Mouse (Mus musculus): ENCODE measurements around the gene Gm42957. TPM values are rescaled to one million over a fixed set of nuclear protein-coding genes. Genes with fewer than 3 reads are reported as not detected.

The Gm42957 gene
- polyA plus RNA-seq, 1 experiment: not detected

DNA sequence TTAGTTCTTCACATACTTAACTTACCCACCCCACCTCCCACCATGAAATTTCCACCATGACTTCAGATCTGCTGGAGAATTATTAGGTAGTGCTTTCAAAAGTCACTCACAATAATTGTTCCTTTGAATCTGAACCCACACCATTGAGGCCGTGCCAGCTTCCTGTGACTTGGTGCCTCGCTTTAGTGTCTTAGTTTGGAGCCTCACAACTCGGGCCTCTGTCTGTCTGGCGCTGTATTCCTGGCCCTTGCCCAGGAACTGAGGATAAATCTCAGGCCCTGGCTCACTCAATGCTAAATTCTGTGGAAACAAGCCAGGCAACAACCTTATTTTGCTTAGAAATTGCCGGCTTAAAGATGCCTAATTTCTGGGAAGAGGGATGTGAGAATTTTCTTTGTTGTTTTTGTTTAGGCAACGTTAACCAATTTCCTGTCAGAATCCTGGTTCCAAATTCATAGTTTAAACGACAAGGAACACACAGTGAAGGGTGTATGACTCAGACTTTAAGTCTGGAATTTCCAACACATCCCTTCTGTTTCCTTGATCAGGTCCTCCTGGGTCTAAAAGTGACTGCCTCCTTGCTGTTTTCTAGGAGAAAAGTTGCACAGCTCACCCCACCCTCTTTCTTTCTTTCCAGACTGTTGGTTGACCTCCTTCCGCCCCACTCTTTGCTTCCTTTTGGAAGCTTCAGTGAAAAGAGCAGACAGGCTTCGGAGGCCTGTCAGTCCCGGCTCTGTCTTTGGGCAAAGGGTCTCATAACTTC is 33.2 kb upstream of the Gm42957 start:
- no peak for TF ChIP-seq GATA1 (IDR thresholded peaks at IDR 0.05; ENCODE audit: low read length)

DNA sequence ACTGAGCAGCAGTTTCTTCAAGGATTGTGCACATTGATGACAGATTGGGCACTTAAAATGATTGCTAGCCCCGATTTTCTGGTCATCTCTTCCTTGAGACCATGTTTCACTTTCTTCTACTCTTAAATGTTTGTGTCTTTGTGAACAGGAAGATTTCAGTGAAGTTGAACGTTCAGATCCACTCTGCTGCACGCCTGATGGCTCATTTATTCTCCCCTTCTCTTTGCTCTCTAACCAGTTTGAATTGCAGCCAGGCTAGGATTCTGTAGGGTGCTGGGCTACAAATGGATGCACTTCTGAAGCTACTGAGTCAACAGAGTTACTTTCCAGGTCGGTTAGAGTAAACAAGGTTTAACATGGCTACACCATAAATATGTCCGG is 32.6 kb upstream of the Gm42957 start:
- no peak for TF ChIP-seq GATA1 (IDR thresholded peaks at IDR 0.05; ENCODE audit: low read length)

DNA sequence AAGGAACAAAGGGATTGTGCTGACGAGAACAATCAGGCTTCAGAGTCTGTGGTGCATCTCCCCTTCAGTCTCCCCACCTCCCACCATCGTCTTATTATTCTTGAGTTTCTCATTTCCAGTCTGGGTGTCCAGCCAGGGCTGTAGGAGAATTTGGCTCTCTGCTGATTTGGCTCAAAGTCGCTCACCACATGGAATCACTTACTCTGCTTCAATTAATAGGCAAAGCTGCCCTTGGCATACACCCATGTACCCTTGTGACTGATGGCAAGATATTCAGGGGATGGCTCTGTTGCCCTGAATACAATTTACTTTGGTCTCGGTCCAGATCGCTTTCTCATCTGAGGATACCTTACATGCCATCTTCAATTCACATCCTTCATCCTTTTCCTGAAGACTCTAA is 32.0 kb upstream of the Gm42957 start:
- TF ChIP-seq GATA1 (IDR thresholded peaks at IDR 0.05; ENCODE audit: low read length): no peak

DNA sequence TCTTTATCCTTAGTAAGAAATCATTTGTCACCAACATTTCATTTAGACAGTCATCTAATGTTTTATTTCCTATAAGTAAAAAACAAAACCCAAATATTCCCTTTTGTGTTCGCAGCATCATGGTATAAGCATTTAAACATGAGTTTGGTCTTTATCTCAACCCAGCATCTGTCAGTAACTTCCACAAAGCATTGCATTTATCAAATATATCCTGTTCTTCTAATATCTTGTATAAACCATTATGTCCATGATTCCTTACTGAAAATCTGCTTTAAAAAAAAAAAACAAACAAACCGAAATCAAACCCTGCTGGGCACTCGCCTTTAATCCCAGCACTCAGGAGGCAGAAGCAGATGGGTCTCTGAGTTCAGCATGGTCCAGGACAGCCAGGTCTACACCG is 28.7 kb upstream of the Gm42957 start:
- TF ChIP-seq GATA1 (IDR thresholded peaks at IDR 0.05; ENCODE audit: low read length): no peak

DNA sequence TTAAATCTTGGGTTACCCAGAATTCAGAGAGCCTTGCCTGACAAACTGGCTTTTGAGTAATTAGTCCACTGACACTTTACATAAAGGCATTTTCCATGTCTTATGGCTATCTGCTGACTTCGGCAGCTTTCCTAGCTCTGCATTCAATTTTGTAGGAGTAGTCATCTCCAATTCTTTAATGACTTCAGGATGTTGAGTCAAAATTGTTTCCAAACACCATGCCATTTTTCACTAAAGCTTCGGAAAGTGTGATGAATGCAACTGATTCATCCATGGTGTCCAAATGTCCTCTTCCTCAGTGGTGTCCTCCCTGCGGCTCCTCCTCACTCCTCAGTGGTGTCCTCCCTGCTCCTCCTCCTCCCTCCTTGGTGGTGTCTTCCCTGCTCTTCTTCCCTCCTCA is 17.3 kb upstream of the Gm42957 start:
- no peak for TF ChIP-seq GATA1 (IDR thresholded peaks at IDR 0.05; ENCODE audit: low read length)

DNA sequence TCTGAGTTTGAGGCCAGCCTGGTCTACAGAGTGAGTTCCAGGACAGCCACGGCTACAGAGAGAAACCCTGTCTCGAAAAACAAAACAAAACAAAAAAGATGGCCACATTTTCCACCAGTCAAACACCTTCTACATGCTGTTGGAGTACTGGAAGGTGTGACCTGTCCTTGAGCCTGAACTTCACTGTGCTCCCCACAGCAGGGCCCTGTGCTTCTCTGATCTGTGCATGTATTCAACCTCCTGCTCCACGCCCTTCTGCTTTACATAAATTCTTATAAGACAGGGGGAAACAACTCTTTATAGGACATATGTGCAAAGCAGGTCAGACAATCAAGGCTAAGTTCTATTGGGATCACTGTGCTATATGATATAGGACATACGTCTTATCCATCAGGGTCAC is 12.1 kb upstream of the Gm42957 start:
- no peak for TF ChIP-seq GATA1 (IDR thresholded peaks at IDR 0.05; ENCODE audit: low read length)

DNA sequence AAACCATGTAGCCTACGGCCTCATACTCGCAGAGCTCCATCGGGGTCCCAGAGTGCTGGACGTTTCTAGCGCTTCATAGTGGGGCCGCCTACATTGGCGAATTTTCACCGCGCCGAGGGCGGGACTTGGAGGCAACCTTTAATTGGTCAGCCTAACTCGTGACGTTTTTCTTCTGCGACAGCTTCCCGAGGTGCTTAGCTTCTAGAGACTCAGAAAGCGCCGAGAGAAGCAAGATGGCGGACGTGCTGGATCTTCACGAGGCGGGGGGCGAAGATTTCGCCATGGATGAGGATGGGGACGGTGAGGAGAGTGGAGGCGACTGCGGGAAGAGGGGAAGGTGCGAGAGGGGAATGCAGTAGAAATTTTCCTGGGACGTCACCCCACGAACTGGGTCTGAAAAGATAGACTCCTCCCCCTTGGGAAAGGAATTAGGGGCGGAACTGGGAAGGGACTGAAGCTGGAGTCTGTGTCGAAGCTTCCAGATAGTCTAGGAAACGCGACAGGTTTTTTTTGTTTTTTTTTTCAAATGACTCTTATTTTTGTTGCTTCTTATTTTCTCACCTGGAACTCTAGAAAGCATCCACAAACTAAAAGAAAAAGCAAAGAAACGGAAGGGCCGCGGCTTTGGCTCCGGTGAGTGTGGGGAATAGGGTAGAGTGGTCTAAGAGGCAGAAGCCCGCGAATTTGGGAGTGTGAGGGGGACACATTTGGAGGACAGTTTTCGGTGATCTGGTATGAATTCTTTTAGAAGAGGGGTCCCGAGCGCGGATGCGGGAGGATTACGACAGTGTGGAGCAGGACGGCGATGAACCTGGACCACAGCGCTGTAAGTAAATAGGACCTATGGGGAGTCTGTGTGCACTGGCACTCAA is 5.3 kb upstream of the Gm42957 start, which contains the start of gene Rbm8a:
Gene Rbm8a (plus strand): TSS at position 205 of the 872 bp plus-strand sequence.
- no peak for TF ChIP-seq GATA1 (IDR thresholded peaks at IDR 0.05; ENCODE audit: low read length)

DNA sequence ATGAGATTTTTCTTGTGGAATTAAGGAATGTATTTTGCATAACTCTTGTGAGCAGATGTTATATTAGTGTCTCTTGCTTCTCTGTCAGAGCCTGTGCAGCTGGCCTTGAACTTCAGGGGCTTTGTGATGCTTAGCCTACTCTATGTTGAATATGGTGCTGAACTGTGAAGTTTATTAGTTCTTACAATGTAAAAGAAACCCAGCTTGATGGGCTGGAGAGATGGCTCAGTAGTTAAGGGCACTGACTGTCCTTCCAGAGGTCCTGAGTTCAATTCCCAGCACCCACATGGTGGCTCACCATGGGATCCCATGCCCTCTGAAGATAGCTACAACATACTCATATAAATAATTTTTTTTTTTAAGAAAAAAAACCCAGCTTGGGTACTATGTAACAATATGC is 3.2 kb upstream of the Gm42957 start:
- no peak for TF ChIP-seq GATA1 (IDR thresholded peaks at IDR 0.05; ENCODE audit: low read length)

DNA sequence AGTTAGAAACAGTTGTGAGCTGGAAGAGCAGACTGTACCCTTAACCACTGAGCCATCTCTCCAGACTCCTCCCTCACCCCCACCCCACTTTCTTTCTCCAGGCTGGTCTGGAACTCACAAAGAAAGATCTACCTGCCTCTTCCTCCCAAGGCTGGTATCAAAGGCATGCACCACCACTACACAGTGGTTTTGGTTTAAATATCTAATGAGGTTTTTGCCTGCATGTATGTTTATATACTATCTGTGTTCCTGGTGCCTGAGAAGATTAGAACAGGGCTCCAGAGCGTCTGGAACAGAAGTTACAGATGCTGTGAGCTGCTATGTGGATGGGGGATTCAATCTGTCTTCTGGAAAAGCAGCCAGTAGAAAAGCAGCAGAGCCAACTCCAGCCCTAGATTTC is 1.3 kb upstream of the Gm42957 start:
- no peak for TF ChIP-seq GATA1 (IDR thresholded peaks at IDR 0.05; ENCODE audit: low read length)

DNA sequence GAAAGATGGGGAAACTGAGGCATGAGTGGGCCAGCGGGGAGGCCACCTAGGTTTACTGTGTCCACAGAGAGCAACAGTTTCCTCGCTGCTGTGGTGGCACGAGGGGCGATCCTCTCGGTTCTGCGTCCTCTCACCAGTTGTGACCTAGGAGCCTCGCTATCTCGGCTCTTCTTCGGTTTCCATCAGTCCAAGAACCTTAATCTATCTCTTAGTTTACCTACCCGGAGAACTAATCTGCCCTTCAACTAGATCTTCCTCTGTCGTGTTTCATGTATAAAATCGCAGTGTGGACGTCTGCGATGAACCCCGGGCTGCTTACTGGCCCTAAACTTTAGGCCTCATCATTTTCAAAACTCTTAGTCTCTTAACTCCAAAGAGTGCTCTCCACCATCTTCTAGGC is 632 bp downstream of the Gm42957 start:
- no peak for TF ChIP-seq GATA1 (IDR thresholded peaks at IDR 0.05; ENCODE audit: low read length)

DNA sequence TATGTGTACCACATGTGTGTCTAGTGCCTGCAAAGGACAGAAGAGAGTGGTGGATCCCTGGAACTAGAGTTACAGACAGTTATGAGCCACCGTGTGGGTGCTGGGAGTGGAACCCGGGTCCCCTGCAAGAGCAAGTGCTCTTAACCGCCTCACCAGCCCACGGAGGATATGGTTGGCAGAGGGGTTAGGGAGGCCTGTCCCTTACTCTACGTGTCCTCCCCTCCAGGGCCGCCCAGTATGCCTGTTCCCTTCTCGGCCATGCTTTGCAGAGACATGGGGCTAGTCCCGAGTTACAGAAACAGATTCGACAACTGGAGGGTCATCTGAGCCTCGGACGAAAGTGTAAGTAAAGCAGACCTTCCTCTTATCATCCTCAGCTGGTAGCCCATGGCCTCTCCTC is 1.2 kb downstream of the Gm42957 start:
- TF ChIP-seq GATA1 (IDR thresholded peaks at IDR 0.05; ENCODE audit: low read length): no peak

DNA sequence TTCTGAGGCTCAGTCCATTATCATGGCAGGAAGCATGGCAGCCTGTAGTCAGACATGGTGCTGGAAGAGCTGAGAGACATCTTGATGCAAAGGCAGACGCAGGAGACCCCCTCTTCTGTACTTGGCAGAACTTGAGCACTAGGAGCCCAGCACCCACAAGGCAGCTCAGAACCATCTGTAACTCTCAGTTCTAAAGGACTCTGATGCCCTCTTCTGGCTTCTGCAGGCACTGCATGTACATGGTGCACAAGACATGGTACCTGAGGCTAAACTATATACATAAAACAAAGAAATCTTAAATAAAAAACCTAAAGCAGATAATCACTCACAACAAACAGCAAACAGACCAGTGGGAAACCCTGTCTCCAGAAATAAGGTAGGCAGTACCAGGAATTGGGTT is 3.9 kb downstream of the Gm42957 start:
- no peak for TF ChIP-seq GATA1 (IDR thresholded peaks at IDR 0.05; ENCODE audit: low read length)

DNA sequence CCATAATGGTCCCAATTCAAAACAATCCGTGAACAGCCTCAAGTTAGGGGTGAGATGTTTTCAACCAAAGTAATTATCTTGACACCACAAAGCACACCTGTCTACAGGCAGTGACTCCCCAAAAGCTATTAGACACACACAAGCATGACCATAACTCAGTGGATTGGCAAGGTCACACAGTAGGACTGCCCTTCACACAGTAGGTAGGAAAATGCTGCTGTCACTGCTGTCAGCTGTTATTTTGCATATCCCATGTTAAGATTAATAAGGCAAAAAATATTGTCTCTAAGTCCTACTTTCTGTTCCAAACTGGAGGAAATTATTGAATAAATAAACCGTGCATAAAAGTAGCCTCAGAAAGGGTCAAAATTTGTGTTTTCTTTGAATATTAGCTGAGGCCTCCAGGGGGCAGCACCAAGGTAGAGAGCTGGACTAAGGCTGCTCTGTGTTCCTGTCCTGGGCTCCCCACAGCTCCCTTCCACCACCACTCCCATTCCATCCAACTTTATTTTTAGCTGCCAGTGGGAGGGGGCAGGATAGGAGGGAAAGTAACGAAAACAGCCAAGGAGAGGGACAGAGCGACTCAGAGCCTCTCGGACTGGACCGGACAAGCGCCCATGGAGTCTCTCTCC is 9.9 kb downstream of the Gm42957 start, which contains the start of gene Itga10:
Gene Itga10 (plus strand): TSS at position 567 of the 632 bp plus-strand sequence.
- no peak for TF ChIP-seq GATA1 (IDR thresholded peaks at IDR 0.05; ENCODE audit: low read length)

DNA sequence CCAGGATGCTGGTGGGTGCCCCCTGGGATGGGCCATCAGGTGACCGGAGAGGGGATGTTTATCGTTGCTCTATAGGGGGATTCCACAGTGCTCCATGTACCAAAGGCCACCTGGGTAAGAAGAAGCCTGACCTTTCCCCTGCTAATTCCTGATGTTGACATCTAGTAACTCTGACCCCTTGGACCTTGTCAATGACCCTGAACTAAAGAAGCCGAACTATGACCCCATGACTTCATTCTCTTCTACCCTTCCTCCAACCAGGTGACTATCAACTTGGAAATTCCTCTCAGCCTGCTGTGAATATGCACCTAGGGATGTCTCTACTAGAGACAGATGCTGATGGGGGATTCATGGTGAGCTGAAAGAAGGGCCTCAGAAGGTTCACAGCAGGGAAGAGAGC is 12.1 kb downstream of the Gm42957 start:
- no peak for TF ChIP-seq GATA1 (IDR thresholded peaks at IDR 0.05; ENCODE audit: low read length)

DNA sequence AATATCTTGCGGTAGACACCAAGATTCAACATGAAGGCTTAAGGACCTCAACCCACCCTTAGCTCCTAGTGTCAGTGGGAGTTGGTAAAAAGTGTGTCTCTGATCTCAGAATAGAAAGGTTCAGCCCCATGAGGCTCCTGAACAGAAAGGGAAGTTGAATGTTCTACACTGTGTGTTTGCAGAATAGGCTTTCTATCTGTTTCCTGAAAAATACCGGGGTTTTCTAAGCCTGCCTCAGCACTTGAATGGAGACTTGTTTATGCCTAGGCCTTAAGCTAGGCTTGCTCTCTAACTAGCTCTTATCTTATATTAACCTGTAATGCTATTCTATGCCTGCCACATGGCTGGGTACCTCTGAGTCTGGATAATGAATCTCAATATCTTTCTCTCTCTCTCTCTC is 25.6 kb downstream of the Gm42957 start:
- TF ChIP-seq GATA1 (IDR thresholded peaks at IDR 0.05; ENCODE audit: low read length): no peak

DNA sequence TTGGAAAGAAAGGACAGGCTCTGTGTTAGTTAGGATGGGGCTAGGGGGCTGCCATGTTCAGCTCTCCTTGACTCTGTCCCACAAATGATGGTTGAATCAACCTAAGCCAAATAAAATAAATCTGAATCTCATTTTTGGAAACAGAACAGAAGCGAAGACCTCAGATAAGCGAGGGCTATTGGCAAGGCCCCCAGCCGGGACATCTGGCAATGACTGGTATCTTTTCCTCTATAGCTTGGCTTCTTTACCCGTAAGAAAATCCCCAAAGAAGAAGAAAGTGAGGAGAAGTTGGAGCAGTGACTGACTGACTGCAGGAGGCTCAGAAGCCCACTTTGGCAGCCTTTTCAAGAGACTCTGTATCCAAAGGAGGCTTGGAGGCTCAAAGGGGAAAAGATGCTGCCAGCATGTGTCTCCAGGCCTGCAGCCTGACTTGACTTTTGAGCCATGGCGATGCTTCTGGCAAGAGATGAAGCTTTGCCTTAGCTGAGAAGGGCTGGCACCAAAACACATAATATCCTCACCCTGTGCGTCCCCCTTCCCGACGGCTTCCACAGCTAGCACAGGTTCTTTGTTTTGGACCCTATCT is 27.6 kb downstream of the Gm42957 start:
- TF ChIP-seq GATA1 (IDR thresholded peaks at IDR 0.05; ENCODE audit: low read length): no peak

Measured in G1E-ER4 (cell line).